13 mouse cellular contexts compared by ENCODE assay signal in the genomic region with DNA sequence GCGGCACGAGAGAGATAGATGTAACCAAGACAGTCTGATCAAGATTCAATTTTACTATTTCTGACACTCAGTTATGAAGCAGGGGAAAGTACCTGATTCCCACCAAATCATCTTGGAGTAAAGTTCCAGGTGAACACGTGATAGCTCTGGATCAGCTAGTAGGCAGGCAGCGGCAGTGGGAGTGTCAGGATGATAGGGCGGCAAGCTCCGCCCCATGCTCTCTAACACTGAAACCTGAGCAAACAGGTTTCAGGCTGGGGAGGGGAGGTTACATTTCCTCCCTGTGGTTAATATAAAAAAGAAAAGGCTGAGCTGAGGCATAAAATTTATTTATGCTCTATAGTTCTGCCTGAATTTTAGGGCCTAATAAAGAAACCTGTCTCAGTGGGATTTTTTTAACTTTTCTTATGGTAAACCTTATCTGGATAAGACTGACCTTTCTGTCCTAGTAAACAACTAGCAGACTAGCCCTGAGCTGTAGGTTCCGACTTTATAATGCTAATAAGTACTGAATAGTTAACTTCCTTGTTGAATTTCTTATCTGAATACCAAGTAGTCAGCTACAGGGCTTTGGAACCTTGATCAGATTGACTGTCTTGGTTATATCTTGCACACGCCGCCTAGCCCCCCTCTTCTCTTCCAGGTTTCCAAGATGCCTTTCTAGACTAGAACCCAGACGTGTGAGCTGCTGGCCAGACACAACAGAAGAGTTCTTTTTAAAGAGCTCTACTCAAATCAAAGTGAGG.
A peak's percentile ranks its signal among the peaks of the same experiment; 100 is the strongest.
DNase-seq lines count a peak whose midpoint lies in the region; ATAC-seq and TF ChIP-seq lines count a peak whose summit lies in the region.
"Had no signal": no experiment of that assay in that cellular context is flagged by ENCODE, and none has a peak within 500 bp of the region (broad histone marks: within the 10 kb centered on the region; RNA-seq: fewer than 3 reads in every experiment).

No protein-coding gene starts in this region.

- peak; percentile 23 for DNase-seq in lung, postnatal 0 days (ENCODE audit: low spot score)
- DNase-seq in lung, adult 2 months = no peak
- peak; percentile 10 for DNase-seq in kidney, postnatal 14 days
- no peak for DNase-seq in layer of hippocampus, adult 18-20 months (ENCODE audit: low spot score in 2 of 2)
- no peak for DNase-seq in midbrain, embryonic 14.5 days
- DNase-seq in cerebellum, adult 8-10 months = no peak
- DNase-seq: adrenal gland, postnatal 25 days; cerebellum, adult 18-20 months; right cerebral cortex, adult 18-20 months; thymus, adult 2 months had no signal

- H3K36me3 ChIP-seq in lung, postnatal 0 days (ENCODE audit: insufficient read depth, low read length) = no peaks in the 10 kb centered on the region
- H3K36me3 ChIP-seq in stomach, embryonic 16.5 days (ENCODE audit: control insufficient read depth, insufficient read depth, low read length) = no peaks in the 10 kb centered on the region
- no peaks in the 10 kb centered on the region for H3K36me3 ChIP-seq in midbrain, embryonic 14.5 days (ENCODE audit: control insufficient read depth, insufficient read depth, low read length)

- WGBS in lung, postnatal 0 days = 42% methylated on average over 10 of the region's 10 CpGs
- 47% methylated on average over 10 of the region's 10 CpGs for WGBS in lung, adult 2 months
- 46% methylated on average over 10 of the region's 10 CpGs for WGBS in stomach, embryonic 16.5 days
- 53% methylated on average over 10 of the region's 10 CpGs for WGBS in midbrain, embryonic 14.5 days

- peak; percentile 33; the same call in 1 of the 2 replicates for ATAC-seq in lung, postnatal 0 days
- ATAC-seq in erythroblast, adult 5-6 weeks (replicated peaks; ENCODE audit: low FRiP score, poor library complexity, severe bottlenecking) = peak; percentile 78
- peak; percentile 58; the same call in 1 of the 2 replicates for ATAC-seq in stomach, embryonic 16.5 days (ENCODE audit: insufficient read depth, low FRiP score)
- ATAC-seq in midbrain, embryonic 14.5 days (ENCODE audit: low FRiP score, low TSS enrichment) = no peak

- no peaks in the 10 kb centered on the region for H3K27me3 ChIP-seq in lung, postnatal 0 days (replicated peaks; ENCODE audit: insufficient read depth, low read length)
- no peaks in the 10 kb centered on the region for H3K27me3 ChIP-seq in stomach, embryonic 16.5 days (ENCODE audit: control insufficient read depth, insufficient read depth, low read length)
- no peaks in the 10 kb centered on the region for H3K27me3 ChIP-seq in midbrain, embryonic 14.5 days (ENCODE audit: control insufficient read depth, insufficient read depth, low read length)
- H3K27me3 ChIP-seq: megakaryocyte, embryonic 14.5 days had no signal

- H3K9me3 ChIP-seq in lung, postnatal 0 days (ENCODE audit: low read length) = no peaks in the 10 kb centered on the region
- no peaks in the 10 kb centered on the region for H3K9me3 ChIP-seq in stomach, embryonic 16.5 days (replicated peaks; ENCODE audit: control insufficient read depth, low read length)
- H3K9me3 ChIP-seq in midbrain, embryonic 14.5 days (ENCODE audit: control insufficient read depth, low read length) = no peaks in the 10 kb centered on the region
- H3K9me3 ChIP-seq: megakaryocyte, embryonic 14.5 days had no signal

- no peak for TF ChIP-seq EP300 in lung, postnatal 0 days (IDR thresholded peaks at IDR 0.05)

- TF ChIP-seq POLR2A in lung, adult 2 months (IDR thresholded peaks at IDR 0.05; ENCODE audit: borderline replicate concordance, extremely low read depth, low read depth, low read length) = no peak

- H3K4me2 ChIP-seq in lung, postnatal 0 days (replicated peaks; ENCODE audit: low read depth, low read length) = 0 out of 2 replicates have a peak overlapping the region, but pooled peaks have one; percentile 11
- 0 out of 2 replicates have a peak overlapping the region, but pooled peaks have one; percentile 21 for H3K4me2 ChIP-seq in stomach, embryonic 16.5 days (ENCODE audit: low read depth, low read length)
- no peak overlapping the region for H3K4me2 ChIP-seq in midbrain, embryonic 14.5 days (ENCODE audit: low read length)

- no peak overlapping the region for H3K9ac ChIP-seq in lung, postnatal 0 days (replicated peaks; ENCODE audit: low read depth)
- H3K9ac ChIP-seq in stomach, embryonic 16.5 days (ENCODE audit: low read length) = no peak overlapping the region
- no peak overlapping the region for H3K9ac ChIP-seq in midbrain, embryonic 14.5 days (replicated peaks; ENCODE audit: low read length)

- no peak overlapping the region for H3K27ac ChIP-seq in lung, postnatal 0 days (ENCODE audit: low read length)
- H3K27ac ChIP-seq in stomach, embryonic 16.5 days (ENCODE audit: low read length) = peak overlapping the region; percentile 46; the same call in 1 of the 2 replicates
- H3K27ac ChIP-seq in midbrain, embryonic 14.5 days (replicated peaks; ENCODE audit: low read depth, low read length) = no peak overlapping the region

- no peak for TF ChIP-seq CTCF in lung, postnatal 0 days (IDR thresholded peaks at IDR 0.05)
- TF ChIP-seq CTCF in lung, adult 2 months (IDR thresholded peaks at IDR 0.05; ENCODE audit: insufficient read depth, low read length) = no peak

- H3K4me3 ChIP-seq in lung, postnatal 0 days (ENCODE audit: low read depth, low read length) = no peak overlapping the region
- H3K4me3 ChIP-seq in lung, adult 2 months (replicated peaks; ENCODE audit: extremely low read depth, low read depth, low read length) = no peak overlapping the region
- no peak overlapping the region for H3K4me3 ChIP-seq in stomach, embryonic 16.5 days (replicated peaks; ENCODE audit: low read length)
- no peak overlapping the region for H3K4me3 ChIP-seq in midbrain, embryonic 14.5 days (replicated peaks; ENCODE audit: low read depth, low read length)
- H3K4me3 ChIP-seq: megakaryocyte, embryonic 14.5 days had no signal

- H3K4me1 ChIP-seq in lung, postnatal 0 days (ENCODE audit: insufficient read depth, low read depth, low read length) = no peaks in the 10 kb centered on the region
- no peaks in the 10 kb centered on the region for H3K4me1 ChIP-seq in lung, adult 2 months (ENCODE audit: control insufficient read depth, insufficient read depth, low read length)
- no peaks in the 10 kb centered on the region for H3K4me1 ChIP-seq in stomach, embryonic 16.5 days (ENCODE audit: control insufficient read depth, insufficient read depth, low read length)
- H3K4me1 ChIP-seq in midbrain, embryonic 14.5 days (ENCODE audit: control insufficient read depth, insufficient read depth, low read length) = no peaks in the 10 kb centered on the region
- H3K4me1 ChIP-seq: megakaryocyte, embryonic 14.5 days had no signal

Comparison
In these comparisons a context has a peak if more than half of its experiments do, and no peak if none do; other contexts are left out.
1. DNase-seq: peak in lung, postnatal 0 days (single experiment) and kidney, postnatal 14 days (single experiment); none in lung, adult 2 months (single experiment), layer of hippocampus, adult 18-20 months (0 of 2), midbrain, embryonic 14.5 days (single experiment) and cerebellum, adult 8-10 months (single experiment).